Mouse (Mus musculus) liver, adult 2 months (tissue): Measurements from ENCODE around the gene Cacng2.

Source experiments
- CTCF ChIP-seq: fragments of 200-500 bp; IDR thresholded peaks from 2 replicates; pipeline ENCODE4 v1.5.1; 2011; ENCODE audit warnings: low read depth, low read length, control low read depth
- POLR2A ChIP-seq: fragments of 200-500 bp; IDR thresholded peaks from 2 replicates; pipeline ENCODE4 v1.6.1; 2011; ENCODE audit warnings: low read length, control low read depth; ENCODE audit not compliant: insufficient read depth; ENCODE audit errors: extremely low read depth

DNA sequence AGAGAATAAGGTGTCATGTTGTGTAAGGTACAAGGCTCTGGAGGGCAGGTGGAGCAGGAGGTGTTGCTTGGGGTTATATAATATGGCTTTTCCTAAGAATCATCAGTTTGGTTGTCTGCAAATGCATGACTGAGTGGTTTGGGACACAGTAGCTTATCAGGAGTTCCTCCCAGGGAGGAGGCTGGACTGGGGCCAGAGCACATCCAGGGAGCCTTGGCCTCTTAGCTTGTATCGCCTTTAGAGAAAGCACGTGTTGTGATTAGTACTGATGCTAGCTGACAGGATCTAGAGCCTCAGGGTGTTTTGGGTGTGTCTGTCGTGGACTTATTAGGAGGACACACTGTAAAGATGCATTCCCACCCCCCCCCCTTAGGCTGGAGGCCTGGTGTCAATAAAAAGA is 142.2 kb downstream of the Cacng2 start:
- TF ChIP-seq CTCF (no peak), POLR2A (no peak)
